Mouse (Mus musculus) layer of hippocampus, adult 18-20 months (tissue): ENCODE data around the gene Stoml3. TPM values are rescaled to one million over a fixed set of nuclear protein-coding genes. Genes with fewer than 3 reads are reported as not detected.

Experiments
- total RNA-seq, 2 experiments: library from RNA; stranded (reverse); gene quantifications; 2 replicates each; pipeline ENCODE4 v1.2.3; 2021

Gene Stoml3
- total RNA-seq, 2 experiments from 2014 or later, result 0.87 to 1.5 TPM

Other genes starting within 250 kb of the Stoml3 start
- 1 to 10 TPM; 8.3 to 8.6 TPM for gene Nhlrc3, start 25.3 kb upstream of the Stoml3 start, total RNA-seq
- 10 to 100 TPM; 21.1 to 21.6 TPM for gene Proser1, start 25.0 kb upstream of the Stoml3 start, total RNA-seq
- 1 to 10 TPM; 2.0 to 2.1 TPM for gene Frem2, start 168.7 kb downstream of the Stoml3 start, total RNA-seq